Mouse (Mus musculus): ENCODE results near the gene Tnfsf13. TPM values are rescaled to one million over a fixed set of nuclear protein-coding genes. Genes with fewer than 3 reads are reported as not detected.

The Tnfsf13 gene
- total RNA-seq, 2 experiments from 2014 or later: 1.0 to 2.9 TPM

GRCm38 (mm10) chr11:69681314-69682208, 4.0 kb downstream of the Tnfsf13 start, which contains the start of gene Senp3:
Senp3 (minus strand) TSS chr11:69682084.
- peak; percentile 94 to 97 for DNase-seq (ENCODE audit: low spot score in 2 of 2)

- DNase-seq (ENCODE audit: low spot score in 2 of 2): no peak
These were observed 5.3 kb downstream of the Tnfsf13 start for GRCm38 (mm10) chr11:69680136-69680855.

- no peak for DNase-seq (ENCODE audit: low spot score in 2 of 2)
These were observed 6.4 kb downstream of the Tnfsf13 start for GRCm38 (mm10) chr11:69679144-69679543.

- peak; percentile 98 to 99 for DNase-seq (ENCODE audit: low spot score in 2 of 2)
These were observed 13.3 kb downstream of the Tnfsf13 start, which contains the start of gene Eif4a1 for GRCm38 (mm10) chr11:69672211-69672706. Eif4a1 (minus strand) TSS chr11:69672423.

- DNase-seq (ENCODE audit: low spot score in 2 of 2): no peak
These were observed 13.9 kb downstream of the Tnfsf13 start for GRCm38 (mm10) chr11:69671726-69672124.

- DNase-seq (ENCODE audit: low spot score in 2 of 2): peak; percentile 94 to 96
These were observed 14.5 kb downstream of the Tnfsf13 start for GRCm38 (mm10) chr11:69670786-69671725.

GRCm38 (mm10) chr11:69666665-69667005, 18.9 kb downstream of the Tnfsf13 start:
- DNase-seq (ENCODE audit: low spot score in 2 of 2): no peak

- no peak for DNase-seq (ENCODE audit: low spot score in 2 of 2)
These were observed 19.5 kb downstream of the Tnfsf13 start, which contains the start of gene Cd68 for GRCm38 (mm10) chr11:69665961-69666664. Cd68 (minus strand) TSS chr11:69666153.

GRCm38 (mm10) chr11:69665457-69665960, 20.1 kb downstream of the Tnfsf13 start:
- no peak for DNase-seq (ENCODE audit: low spot score in 2 of 2)

GRCm38 (mm10) chr11:69664841-69665240, 20.7 kb downstream of the Tnfsf13 start:
- DNase-seq (ENCODE audit: low spot score in 2 of 2): no peak

- no peak for DNase-seq (ENCODE audit: low spot score in 2 of 2)
These were observed 21.8 kb downstream of the Tnfsf13 start for GRCm38 (mm10) chr11:69663795-69664194.

- DNase-seq (ENCODE audit: low spot score in 2 of 2): no peak
These were observed 22.5 kb downstream of the Tnfsf13 start for GRCm38 (mm10) chr11:69662967-69663671.

- peak; percentile 88 to 93 for DNase-seq (ENCODE audit: low spot score in 2 of 2)
These were observed 23.2 kb downstream of the Tnfsf13 start, which contains the start of gene Mpdu1 for GRCm38 (mm10) chr11:69662213-69662966. Mpdu1 (minus strand) TSS chr11:69662642.

- no peak for DNase-seq (ENCODE audit: low spot score in 2 of 2)
These were observed 24.2 kb downstream of the Tnfsf13 start for GRCm38 (mm10) chr11:69661221-69661881.

GRCm38 (mm10) chr11:69657462-69657881, 28.1 kb downstream of the Tnfsf13 start:
- no peak for DNase-seq (ENCODE audit: low spot score in 2 of 2)

GRCm38 (mm10) chr11:69656617-69657461, 28.7 kb downstream of the Tnfsf13 start:
- peak in 1 of 2 experiments; percentile 42 for DNase-seq (ENCODE audit: low spot score in 2 of 2)

GRCm38 (mm10) chr11:69656065-69656455, 29.5 kb downstream of the Tnfsf13 start:
- no peak for DNase-seq (ENCODE audit: low spot score in 2 of 2)

Data from gastrocnemius, postnatal 4 days (tissue).